Mouse (Mus musculus) kidney, adult 2 months (tissue): ENCODE results near the gene Clec11a. TPM values are rescaled to one million over a fixed set of nuclear protein-coding genes. Genes with fewer than 3 reads are reported as not detected.

Experiments used
- DNase-seq: peaks from one replicate; pipeline ENCODE4 v3.0.0; 2021
- H3K27ac ChIP-seq: fragments of 200-500 bp; 2 replicates; pipeline ENCODE4 v1.5.1; 2012; ENCODE audit warnings: low read depth, low read length, control low read depth, inconsistent platforms; ENCODE audit not compliant: insufficient read depth
- H3K27me3 ChIP-seq: fragments of 200-500 bp; replicated peaks from 2 replicates; pipeline ENCODE4 v1.6.1; 2012; ENCODE audit warnings: mild to moderate bottlenecking, moderate library complexity, low read length, inconsistent platforms; ENCODE audit not compliant: control insufficient read depth, insufficient read depth
- H3K36me3 ChIP-seq: fragments of 200-500 bp; 2 replicates; pipeline ENCODE4 v1.6.1; 2012; ENCODE audit warnings: mild to moderate bottlenecking, moderate library complexity, low read length, inconsistent platforms; ENCODE audit not compliant: control insufficient read depth, insufficient read depth
- H3K4me1 ChIP-seq: fragments of 200-500 bp; 2 replicates; pipeline ENCODE4 v1.6.1; 2011; ENCODE audit warnings: low read length; ENCODE audit not compliant: control insufficient read depth, insufficient read depth
- H3K4me3 ChIP-seq: fragments of 200-500 bp; 2 replicates; pipeline ENCODE4 v1.5.1; 2011; ENCODE audit warnings: mild to moderate bottlenecking, low read depth, low read length, control low read depth; ENCODE audit not compliant: insufficient read depth
- CTCF ChIP-seq: fragments of 200-500 bp; conservative IDR thresholded peaks from 2 replicates; pipeline ENCODE4 v1.5.1; 2011; ENCODE audit warnings: low read depth, mild to moderate bottlenecking, control low read depth, low read length, moderate library complexity, mixed read lengths; ENCODE audit not compliant: insufficient read depth, insufficient read length
- POLR2A ChIP-seq: fragments of 200-500 bp; IDR thresholded peaks from one replicate; pipeline ENCODE4 v1.6.1; 2011; ENCODE audit warnings: low read depth, low read length, control low read depth
- WGBS: fragments of 180-500 bp; shearing (Covaris S2); methylation state at CpG from one replicate; pipeline ENCODE4 v1.1.7; 2018; 5-methylcytosine and 5-hydroxymethylcytosine counted together
- polyA plus RNA-seq: library from polyadenylated mRNA; depleted of rRNA; stranded (reverse); fragments of >200 nt; gene quantifications from 2 replicates; pipeline ENCODE4 v1.2.3, GENCODE M21; 2012

Clec11a gene
- polyA plus RNA-seq, 1 experiment, result 6.4 TPM

- H3K27ac ChIP-seq, result no peak overlapping the region
- DNase-seq, result no peak
- no peak overlapping the region for H3K4me3 ChIP-seq
- no peaks in the 10 kb centered on the region for H3K4me1 ChIP-seq
- H3K36me3 ChIP-seq, result no peaks in the 10 kb centered on the region
- no peak for TF ChIP-seq CTCF
- 61% methylated on average over 4 of the region's 4 CpGs for WGBS
- no peaks in the 10 kb centered on the region for H3K27me3 ChIP-seq
Observed at GRCm38 (mm10) chr7:44291418-44291817, 15.3 kb downstream of the Clec11a start.

GRCm38 (mm10) chr7:44290986-44291385 is 15.7 kb downstream of the Clec11a start:
- TF ChIP-seq CTCF (no peak), POLR2A (no peak)
- WGBS, result 78% methylated on average over 4 of the region's 4 CpGs
- no peaks in the 10 kb centered on the region for H3K4me1 ChIP-seq
- no peak overlapping the region for H3K4me3 ChIP-seq
- H3K36me3 ChIP-seq, result no peaks in the 10 kb centered on the region
- H3K27me3 ChIP-seq, result no peaks in the 10 kb centered on the region
- DNase-seq, result no peak
- no peak overlapping the region for H3K27ac ChIP-seq

GRCm38 (mm10) chr7:44287760-44288159 is 18.9 kb downstream of the Clec11a start:
- 79% methylated on average over 7 of the region's 7 CpGs for WGBS
- TF ChIP-seq CTCF (no peak), POLR2A (no peak)

GRCm38 (mm10) chr7:44281586-44281985 is 25.1 kb downstream of the Clec11a start:
- no peaks in the 10 kb centered on the region for H3K4me1 ChIP-seq
- H3K27me3 ChIP-seq, result no peaks in the 10 kb centered on the region
- WGBS, result 71% methylated on average over 7 of the region's 7 CpGs
- no peak for DNase-seq
- TF ChIP-seq POLR2A (no peak), CTCF (no peak)
- no peaks in the 10 kb centered on the region for H3K36me3 ChIP-seq
- no peak overlapping the region for H3K4me3 ChIP-seq
- no peak overlapping the region for H3K27ac ChIP-seq

More at GRCm38 (mm10) chr7:44287760-44288159, 18.9 kb downstream of the Clec11a start:
- Histone ChIP-seq H3K4me3 (no peak overlapping the region), H3K27me3 (no peaks in the 10 kb centered on the region), H3K27ac (no peak overlapping the region), H3K4me1 (no peaks in the 10 kb centered on the region), H3K36me3 (no peaks in the 10 kb centered on the region)
- DNase-seq, result peak; percentile 12

GRCm38 (mm10) chr7:44280959-44281358 is 25.7 kb downstream of the Clec11a start:
- no peak for DNase-seq
- H3K4me3 ChIP-seq, result no peak overlapping the region
- no peak overlapping the region for H3K27ac ChIP-seq
- TF ChIP-seq CTCF (no peak), POLR2A (no peak)
- WGBS, result 49% methylated on average over 1 of the region's 1 CpGs
- no peaks in the 10 kb centered on the region for H3K27me3 ChIP-seq
- no peaks in the 10 kb centered on the region for H3K4me1 ChIP-seq
- H3K36me3 ChIP-seq, result no peaks in the 10 kb centered on the region

- Histone ChIP-seq H3K4me1 (no peaks in the 10 kb centered on the region), H3K27ac (no peak overlapping the region), H3K4me3 (no peak overlapping the region), H3K27me3 (no peaks in the 10 kb centered on the region), H3K36me3 (no peaks in the 10 kb centered on the region)
- DNase-seq, result peak; percentile 27
- no peak for TF ChIP-seq POLR2A
- peak; percentile 60 for TF ChIP-seq CTCF
- whole genome bisulfite sequencing, result 45% methylated on average over 2 of the region's 2 CpGs
Observed at GRCm38 (mm10) chr7:44277250-44277622, 29.5 kb downstream of the Clec11a start.

GRCm38 (mm10) chr7:44276461-44277249 is 30.0 kb downstream of the Clec11a start:
- H3K36me3 ChIP-seq, result no peaks in the 10 kb centered on the region
- WGBS, result 59% methylated on average over 10 of the region's 10 CpGs

More at GRCm38 (mm10) chr7:44276461-44277249, 30.0 kb downstream of the Clec11a start:
- Histone ChIP-seq H3K4me3 (no peak overlapping the region), H3K27me3 (no peaks in the 10 kb centered on the region), H3K4me1 (no peaks in the 10 kb centered on the region), H3K27ac (no peak overlapping the region)
- DNase-seq, result no peak
- TF ChIP-seq POLR2A, result no peak
